Mouse (Mus musculus) lung, embryonic 16.5 days (tissue): ENCODE data around the gene Tex21. TPM values are rescaled to one million over a fixed set of nuclear protein-coding genes. Genes with fewer than 3 reads are reported as not detected.
A peak's percentile ranks its signal among the peaks of the same experiment; 100 is the strongest.

ENCODE experiments used
- ATAC-seq: fragments of 200-750 bp; cut with Nextera tagmentation; 2 replicates; pipeline ENCODE4 v1.8.0; 2017; ENCODE audit warnings: low read depth, mild to moderate bottlenecking, moderate library complexity
- H3K27ac ChIP-seq: fragments of 300-500 bp; sonication (generic); 2 replicates; pipeline ENCODE4 v1.5.1; 2014; ENCODE audit warnings: mild to moderate bottlenecking, control low read depth, low read length
- H3K27me3 ChIP-seq: fragments of 300-500 bp; sonication (generic); 2 replicates; pipeline ENCODE4 v1.6.1; 2014; ENCODE audit warnings: low read depth, low read length, mixed read lengths; ENCODE audit not compliant: control insufficient read depth, insufficient read depth
- H3K36me3 ChIP-seq: fragments of 300-500 bp; sonication (generic); 2 replicates; pipeline ENCODE4 v1.6.1; 2014; ENCODE audit warnings: low read length; ENCODE audit not compliant: control insufficient read depth, insufficient read depth
- H3K4me1 ChIP-seq: fragments of 300-500 bp; sonication (generic); replicated peaks from 2 replicates; pipeline ENCODE4 v1.6.1; 2014; ENCODE audit warnings: low read length, mixed read lengths; ENCODE audit not compliant: control insufficient read depth, insufficient read depth
- H3K4me2 ChIP-seq: fragments of 300-500 bp; sonication (generic); 2 replicates; pipeline ENCODE4 v1.6.1; 2014; ENCODE audit warnings: low read depth, low read length, control low read depth
- H3K4me3 ChIP-seq: fragments of 300-500 bp; sonication (generic); 2 replicates; pipeline ENCODE4 v1.5.1; 2014; ENCODE audit warnings: mild to moderate bottlenecking, low read length, control low read depth
- H3K9ac ChIP-seq: fragments of 300-500 bp; sonication (generic); 2 replicates; pipeline ENCODE4 v1.6.1; 2014; ENCODE audit warnings: low read length, control low read depth
- H3K9me3 ChIP-seq: fragments of 300-500 bp; sonication (generic); 2 replicates; pipeline ENCODE4 v1.6.1; 2016; ENCODE audit warnings: low read length; ENCODE audit not compliant: control insufficient read depth
- WGBS: fragments of 180-500 bp; shearing (Covaris S2); extraction: QIAGEN DNeasy Blood & Tissue Kit; methylation state at CpG from one replicate; pipeline ENCODE4 v1.1.7; 2014; 5-methylcytosine and 5-hydroxymethylcytosine counted together
- polyA plus RNA-seq: library from polyadenylated mRNA; unstranded; fragments of >200 nt; fragmentation: Nextera tagmentation; extraction: Ambion mirVana; gene quantifications from 2 replicates; pipeline ENCODE4 v1.2.1, GENCODE M21; 2015

Tex21 gene
- not detected in 2 replicates for polyA plus RNA-seq

DNA sequence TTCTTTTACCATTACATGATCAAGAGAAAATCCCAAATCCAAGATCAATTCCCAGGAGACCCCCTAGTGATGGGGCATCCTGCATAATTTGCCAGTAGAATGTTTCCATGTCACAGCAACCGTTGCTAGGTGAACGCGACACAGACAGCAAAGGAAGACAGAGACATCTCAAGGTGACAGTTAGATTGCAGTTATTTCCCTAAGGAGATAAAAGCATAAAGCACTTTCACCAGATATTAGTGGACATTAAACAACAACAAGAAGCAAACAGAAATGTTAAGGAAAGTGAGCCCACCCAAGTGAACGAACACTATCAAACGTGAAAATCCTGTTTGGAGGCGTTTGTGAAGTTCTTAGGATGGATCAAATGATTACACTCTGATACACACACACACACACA, at the start of gene Tex21:
Gene Tex21, minus strand, starts transcription at position 101 of the 400 bp plus-strand sequence.
- Histone ChIP-seq H3K9me3 (no peaks in the 10 kb centered on the region), H3K9ac (no peak within 1 kb of the TSS), H3K4me3 (no peak within 1 kb of the TSS), H3K4me1 (no peaks in the 10 kb centered on the region), H3K36me3 (no peaks in the 10 kb centered on the region), H3K27ac (no peak within 1 kb of the TSS), H3K4me2 (no peak within 1 kb of the TSS), H3K27me3 (no peaks in the 10 kb centered on the region)
- ATAC-seq: no peak
- 73% methylated on average over 6 of the region's 6 CpGs for WGBS

GRCm38 (mm10) chr12:76293192-76293591, 46.6 kb upstream of the Tex21 start:
- Histone ChIP-seq H3K4me2 (no peak overlapping the region), H3K4me3 (no peak overlapping the region), H3K27me3 (no peaks in the 10 kb centered on the region), H3K4me1 (no peaks in the 10 kb centered on the region), H3K27ac (no peak overlapping the region), H3K36me3 (peaks cover 38% of the 10 kb centered on the region), H3K9me3 (no peaks in the 10 kb centered on the region), H3K9ac (no peak overlapping the region)
- 49% methylated on average over 7 of the region's 7 CpGs for WGBS
- peak; percentile 41; the same call in 1 of the 2 replicates for ATAC-seq

GRCm38 (mm10) chr12:76290271-76290670, 43.7 kb upstream of the Tex21 start:
- WGBS: 91% methylated on average over 2 of the region's 2 CpGs
- no peak for ATAC-seq

GRCm38 (mm10) chr12:76289428-76289827, 42.9 kb upstream of the Tex21 start:
- H3K27ac ChIP-seq: no peak overlapping the region
- H3K27me3 ChIP-seq: no peaks in the 10 kb centered on the region
- peaks cover 25% of the 10 kb centered on the region for H3K36me3 ChIP-seq
- H3K9me3 ChIP-seq: no peaks in the 10 kb centered on the region
- H3K4me1 ChIP-seq: no peaks in the 10 kb centered on the region
- WGBS: 92% methylated on average over 12 of the region's 12 CpGs
- H3K4me3 ChIP-seq: no peak overlapping the region
- H3K4me2 ChIP-seq: no peak overlapping the region
- ATAC-seq: no peak
- H3K9ac ChIP-seq: no peak overlapping the region

More at GRCm38 (mm10) chr12:76290271-76290670, 43.7 kb upstream of the Tex21 start:
- H3K27me3 ChIP-seq: no peaks in the 10 kb centered on the region
- H3K9me3 ChIP-seq: no peaks in the 10 kb centered on the region
- peaks cover 26% of the 10 kb centered on the region for H3K36me3 ChIP-seq
- H3K9ac ChIP-seq: no peak overlapping the region
- no peak overlapping the region for H3K4me2 ChIP-seq
- no peak overlapping the region for H3K4me3 ChIP-seq
- no peak overlapping the region for H3K27ac ChIP-seq
- no peaks in the 10 kb centered on the region for H3K4me1 ChIP-seq

DNA sequence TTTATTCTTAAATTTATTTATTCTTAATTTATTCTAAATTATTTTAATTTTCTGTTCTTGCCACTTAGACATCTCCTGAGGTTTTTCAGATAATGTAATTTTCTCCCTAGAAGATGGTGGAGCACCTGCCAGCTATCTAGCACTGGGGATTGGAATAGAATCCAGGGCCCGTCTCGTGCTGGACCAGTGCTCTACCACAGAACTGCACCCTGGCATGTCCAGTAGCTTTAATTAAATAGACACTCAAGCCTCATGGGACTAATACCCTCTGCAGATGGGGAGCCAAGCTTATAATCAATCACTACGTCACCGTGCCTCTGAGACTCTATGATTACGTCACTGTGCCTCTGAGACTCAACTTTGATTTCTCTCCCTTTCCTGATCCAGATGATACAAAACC, 41.9 kb upstream of the Tex21 start:
- H3K9ac ChIP-seq: no peak overlapping the region
- no peak overlapping the region for H3K4me3 ChIP-seq
- H3K36me3 ChIP-seq: peaks cover 21% of the 10 kb centered on the region
- no peaks in the 10 kb centered on the region for H3K9me3 ChIP-seq
- no peaks in the 10 kb centered on the region for H3K27me3 ChIP-seq
- no peak overlapping the region for H3K4me2 ChIP-seq
- WGBS: 84% methylated on average over 5 of the region's 5 CpGs
- no peaks in the 10 kb centered on the region for H3K4me1 ChIP-seq
- ATAC-seq: no peak
- H3K27ac ChIP-seq: no peak overlapping the region

- Histone ChIP-seq H3K4me1 (no peaks in the 10 kb centered on the region), H3K9ac (no peak overlapping the region), H3K4me3 (no peak overlapping the region), H3K36me3 (peaks cover 21% of the 10 kb centered on the region), H3K27me3 (no peaks in the 10 kb centered on the region), H3K4me2 (no peak overlapping the region), H3K27ac (no peak overlapping the region), H3K9me3 (no peaks in the 10 kb centered on the region)
- no peak for ATAC-seq
- WGBS: 80% methylated on average over 8 of the region's 8 CpGs
Observed at GRCm38 (mm10) chr12:76287986-76288385, 41.4 kb upstream of the Tex21 start.

DNA sequence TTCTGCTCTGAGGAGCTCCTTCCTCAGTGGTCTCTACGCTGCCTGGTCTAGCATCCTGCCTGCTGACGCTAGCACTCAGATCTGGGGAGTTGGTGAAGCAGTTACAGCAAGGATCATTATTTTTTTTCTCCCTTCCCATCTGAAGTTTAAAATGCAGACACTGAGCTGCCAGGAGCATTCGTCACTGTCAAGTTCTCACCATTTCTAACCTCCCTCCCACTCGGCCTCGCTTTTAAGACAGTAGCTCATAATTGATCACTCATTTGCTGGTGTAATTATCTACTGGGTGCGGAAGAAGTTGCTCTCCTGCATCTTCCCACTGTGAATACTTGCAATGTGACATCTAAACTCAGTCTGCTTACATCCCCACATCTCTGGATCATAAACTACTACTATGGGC, 38.9 kb upstream of the Tex21 start:
- H3K27ac ChIP-seq: no peak overlapping the region
- H3K36me3 ChIP-seq: peaks cover 11% of the 10 kb centered on the region
- H3K4me1 ChIP-seq: no peaks in the 10 kb centered on the region
- no peak overlapping the region for H3K4me2 ChIP-seq
- no peak overlapping the region for H3K4me3 ChIP-seq
- 72% methylated on average over 6 of the region's 6 CpGs for whole genome bisulfite sequencing
- no peak for ATAC-seq
- H3K9me3 ChIP-seq: no peaks in the 10 kb centered on the region
- no peaks in the 10 kb centered on the region for H3K27me3 ChIP-seq
- H3K9ac ChIP-seq: no peak overlapping the region

GRCm38 (mm10) chr12:76282532-76283173, 36.1 kb upstream of the Tex21 start:
- ATAC-seq: no peak

GRCm38 (mm10) chr12:76282132-76282531, 35.6 kb upstream of the Tex21 start:
- H3K27me3 ChIP-seq: no peaks in the 10 kb centered on the region
- H3K36me3 ChIP-seq: peaks cover 7% of the 10 kb centered on the region
- no peak overlapping the region for H3K4me3 ChIP-seq
- no peaks in the 10 kb centered on the region for H3K4me1 ChIP-seq
- no peak overlapping the region for H3K27ac ChIP-seq
- H3K9ac ChIP-seq: no peak overlapping the region
- no peak overlapping the region for H3K4me2 ChIP-seq
- H3K9me3 ChIP-seq: no peaks in the 10 kb centered on the region
- WGBS: 38% methylated on average over 4 of the region's 4 CpGs
- no peak for ATAC-seq

More at GRCm38 (mm10) chr12:76282532-76283173, 36.1 kb upstream of the Tex21 start:
- Histone ChIP-seq H3K4me2 (no peak overlapping the region), H3K4me3 (no peak overlapping the region), H3K4me1 (no peaks in the 10 kb centered on the region), H3K27me3 (no peaks in the 10 kb centered on the region), H3K9ac (no peak overlapping the region), H3K36me3 (peaks cover 7% of the 10 kb centered on the region), H3K9me3 (no peaks in the 10 kb centered on the region), H3K27ac (no peak overlapping the region)
- 89% methylated on average over 17 of the region's 17 CpGs for WGBS
